Mouse (Mus musculus) adrenal gland, adult 2 months (tissue): ENCODE measurements around the gene Fam189b. TPM values are rescaled to one million over a fixed set of nuclear protein-coding genes. Genes with fewer than 3 reads are reported as not detected.
"Not testable (repeated sequence)": the region's sequence is repeated elsewhere in the genome, so short reads cannot be mapped to it uniquely, and the experiment has no call there.

Source experiments
- DNase-seq: peaks from one replicate; pipeline ENCODE4 v3.0.0; 2021
- long read RNA-seq: library from polyadenylated mRNA; stranded (forward); transcript quantifications from one replicate; pipeline ENCODE4 v2.0.0, GENCODE M21; 2021
- polyA plus RNA-seq: library from polyadenylated mRNA; depleted of rRNA; stranded (reverse); fragments of >200 nt; gene quantifications from 2 replicates; pipeline ENCODE4 v1.2.3, GENCODE M21; 2012; rRNA removed
- total RNA-seq, 2 experiments: library from RNA; stranded (reverse); gene quantifications; 2 replicates each; pipeline ENCODE4 v1.2.3; 2021

Gene Fam189b
- total RNA-seq (10 to 100 TPM; 15.2 to 16.3 TPM), polyA plus RNA-seq (80.2 and 84.4 TPM in 2 replicates)
- long read RNA-seq, transcript Fam189b-201 (12 exons, 3,083 nt), result major isoform, 5 of 11 reads
- long read RNA-seq, partial matches to known transcripts, result 3 of 11 reads
- long read RNA-seq, other reads (novel, unspliced or antisense), result 3 of 11 reads

DNA sequence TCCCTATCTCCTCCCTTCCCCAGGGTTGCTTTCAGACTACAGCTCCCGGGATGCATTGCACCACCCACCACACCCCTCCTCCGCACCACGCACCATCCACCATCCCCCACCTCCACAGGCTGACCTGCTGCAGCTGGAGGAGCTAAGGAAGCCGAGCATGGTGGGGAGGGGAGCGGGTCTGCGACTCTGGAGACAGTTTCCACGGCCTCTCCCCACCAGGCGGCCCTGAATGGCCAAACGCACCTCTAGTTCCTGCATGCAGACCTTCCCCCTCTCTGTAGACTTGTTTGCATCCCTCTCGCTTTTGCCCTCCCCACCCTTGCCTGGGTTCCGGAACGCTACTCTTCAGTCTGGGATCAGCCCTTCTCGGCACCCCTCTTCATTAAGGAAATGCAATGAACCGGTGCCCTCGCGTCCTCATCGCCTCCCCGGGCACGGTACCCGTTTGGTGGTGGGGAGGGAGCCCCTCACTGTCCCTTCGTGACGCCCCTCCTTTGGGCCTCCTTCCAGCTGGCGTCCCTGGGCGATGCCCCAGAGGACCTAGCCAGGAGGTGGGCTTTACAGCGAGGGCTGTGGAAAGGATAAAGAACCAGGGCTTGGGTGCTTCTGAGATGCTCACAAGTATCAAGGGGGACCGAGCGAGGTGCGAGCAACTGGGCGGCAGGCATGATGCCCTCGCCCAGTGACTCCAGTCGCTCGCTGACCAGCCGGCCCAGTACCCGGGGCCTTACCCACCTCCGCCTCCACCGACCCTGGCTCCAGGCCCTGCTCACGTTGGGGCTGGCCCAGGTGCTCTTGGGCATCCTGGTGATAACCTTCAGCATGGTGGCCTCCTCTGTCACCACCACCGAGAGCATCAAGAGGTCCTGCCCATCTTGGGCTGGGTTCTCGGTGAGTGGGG lies at the start of gene Fam189b:
TSS of gene Fam189b (plus strand) at position 86 of the 901 bp plus-strand sequence.
- DNase-seq, result peak; percentile 93

- no peak for DNase-seq
Measured at GRCm38 (mm10) chr3:89133752-89134151, 49.2 kb upstream of the Fam189b start.

DNA sequence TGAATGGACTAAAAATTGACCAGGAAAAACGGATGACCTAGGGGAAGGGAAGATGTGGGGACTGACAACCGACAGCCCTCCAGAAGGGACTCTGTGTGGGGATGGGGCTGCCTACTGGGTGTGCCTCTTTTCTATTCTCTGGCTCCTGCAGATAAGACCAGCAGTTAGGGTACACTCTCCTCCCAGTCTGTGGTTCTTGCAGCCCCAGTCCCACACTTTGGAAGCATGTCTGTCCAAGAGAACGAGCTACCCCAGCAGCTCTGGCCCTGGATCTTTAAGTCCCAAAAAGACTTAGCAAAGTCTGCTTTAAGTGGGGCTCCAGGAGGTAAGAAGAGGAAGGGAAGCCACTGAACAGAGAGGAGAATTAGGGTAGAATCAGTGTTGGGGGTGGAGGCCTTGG lies 47.0 kb upstream of the Fam189b start, which contains the start of gene Pklr:
TSS of gene Pklr (plus strand) at position 185 of the 400 bp plus-strand sequence.
- no peak for DNase-seq

DNA sequence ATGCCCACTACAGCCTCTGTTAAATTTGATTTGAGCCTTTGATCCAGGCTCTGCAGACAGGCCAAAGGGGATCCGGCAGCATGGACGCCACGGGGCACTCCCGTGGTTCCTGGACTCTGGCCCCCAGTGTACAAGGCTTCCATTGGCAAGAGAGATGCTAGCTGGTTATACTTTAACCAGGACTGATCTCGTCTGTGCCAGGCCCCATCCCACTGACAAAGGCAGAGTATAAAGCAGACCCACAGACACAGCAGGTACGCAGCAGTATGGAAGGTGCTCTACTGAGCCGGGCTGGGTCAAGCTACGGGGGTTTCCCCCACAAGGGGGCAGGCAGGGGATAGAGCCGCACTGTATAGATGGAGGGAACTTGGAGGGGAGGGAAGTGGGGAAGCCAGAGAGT lies 46.6 kb upstream of the Fam189b start:
- no peak for DNase-seq

- DNase-seq, result no peak
Measured at GRCm38 (mm10) chr3:89144821-89145220, 38.1 kb upstream of the Fam189b start.

GRCm38 (mm10) chr3:89145566-89145965 lies 37.4 kb upstream of the Fam189b start:
- DNase-seq, result no peak

DNA sequence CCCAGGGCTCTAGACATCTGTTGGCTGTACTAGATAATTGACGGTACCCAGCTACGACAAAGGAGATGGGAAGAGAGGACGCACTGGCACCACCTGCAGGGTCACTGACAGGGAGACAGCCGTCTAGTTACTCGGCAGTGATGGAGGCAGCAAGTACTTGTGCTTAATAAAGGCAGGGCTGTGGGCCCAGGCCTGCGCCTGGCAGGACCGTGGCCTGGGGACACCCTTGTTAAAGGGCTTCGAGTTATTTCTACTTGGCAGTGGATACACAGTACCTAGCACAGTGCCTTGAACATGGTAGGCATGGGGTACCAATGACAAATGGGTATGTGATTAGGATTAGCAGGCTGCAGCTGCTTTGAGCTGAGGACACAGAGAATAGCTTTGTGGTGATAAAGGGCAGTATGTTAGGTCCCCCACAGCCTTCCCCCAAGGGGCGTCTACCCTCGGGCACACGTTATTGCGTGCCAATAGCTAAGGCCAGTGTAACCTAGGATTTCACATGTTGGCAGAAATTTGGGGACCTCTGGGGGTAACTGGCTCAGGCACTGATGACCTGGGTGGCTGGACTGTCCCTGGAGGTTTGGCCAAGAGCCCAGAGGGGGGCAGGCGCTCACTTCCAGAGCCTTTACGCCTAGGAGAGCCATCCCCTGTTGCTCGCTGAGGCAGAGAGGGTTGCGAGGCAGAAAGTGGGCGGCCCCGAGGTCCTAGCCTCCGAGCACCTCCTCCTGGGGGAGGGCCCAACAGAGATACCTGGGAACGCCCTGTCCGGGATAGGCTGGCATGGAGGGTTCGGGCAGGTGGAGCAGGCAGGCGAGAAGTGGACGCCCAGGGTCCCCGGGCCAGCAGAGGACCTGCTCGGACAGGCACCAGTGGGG lies 35.6 kb upstream of the Fam189b start:
- peak; percentile 44 for DNase-seq

DNA sequence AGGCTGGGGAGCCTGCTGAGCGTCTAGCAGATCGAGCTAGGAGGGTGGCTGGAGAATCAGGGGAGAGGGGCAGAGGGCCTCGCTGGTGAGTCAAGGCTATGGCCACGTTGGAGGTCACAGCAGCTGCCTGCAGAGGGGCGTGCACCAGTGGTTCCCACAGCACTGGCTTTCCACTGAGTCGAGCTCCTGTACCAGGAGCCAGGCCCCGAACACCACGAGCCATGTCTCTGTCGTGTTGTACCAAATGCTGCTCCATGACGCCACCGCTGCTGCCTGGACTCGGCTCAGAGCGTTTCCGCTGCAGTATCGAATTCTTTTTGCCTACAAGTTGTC lies 35.0 kb upstream of the Fam189b start:
- DNase-seq, result no peak

DNA sequence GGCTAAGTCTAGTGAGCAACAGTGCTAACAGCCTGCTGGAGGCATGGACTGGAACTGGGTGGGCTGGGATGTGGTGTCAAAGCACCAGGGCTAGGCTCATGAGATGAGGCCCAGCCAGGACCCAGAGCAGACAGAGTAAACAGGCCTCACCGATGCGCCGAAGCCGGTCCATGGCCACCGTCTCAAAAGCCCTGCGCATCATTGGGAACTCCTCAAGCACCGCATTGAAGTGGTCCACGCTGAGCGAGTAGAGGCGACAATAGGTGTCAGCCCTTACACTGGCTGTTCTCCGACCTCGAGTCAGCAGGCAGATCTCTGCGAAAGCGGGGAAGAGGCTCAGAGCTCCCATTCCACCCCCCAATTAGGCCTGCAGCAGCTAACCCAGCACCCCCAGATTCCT lies 34.4 kb upstream of the Fam189b start:
- DNase-seq, result no peak

DNA sequence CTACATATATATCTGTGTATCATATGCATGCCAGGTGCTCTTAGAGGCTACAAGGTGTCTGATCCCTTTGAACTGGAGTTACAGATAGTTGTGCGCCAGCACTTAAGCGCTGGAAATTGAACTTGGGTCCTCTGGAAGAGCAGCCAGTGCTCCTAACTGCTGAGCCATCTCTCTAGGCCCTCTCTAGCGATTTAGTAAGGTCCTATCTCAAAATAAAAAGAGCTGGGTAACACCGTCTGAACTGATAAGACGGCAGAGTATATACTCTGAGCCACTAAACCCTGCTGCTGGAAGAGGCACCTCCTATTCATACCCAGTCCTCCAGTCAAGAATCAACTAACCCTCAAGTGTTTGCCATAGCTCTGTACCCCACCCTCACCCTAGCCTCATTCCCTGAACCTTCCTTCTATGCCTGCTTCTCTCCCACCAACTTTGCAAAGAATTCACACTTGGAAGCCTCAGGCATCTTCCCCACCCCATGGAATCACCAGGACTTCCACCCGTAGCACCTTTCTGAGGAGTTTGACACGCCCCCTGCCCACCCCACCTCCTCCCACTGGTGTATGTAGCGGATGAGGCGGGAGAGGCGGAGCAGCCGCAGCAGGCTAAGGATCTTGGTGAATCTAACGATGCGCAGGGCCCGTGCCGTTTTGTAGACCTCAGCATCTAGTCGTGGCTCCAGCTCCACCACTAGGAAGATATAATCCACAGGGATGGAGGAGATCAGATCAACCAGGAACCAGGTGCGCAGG lies 30.7 kb upstream of the Fam189b start:
- no peak for DNase-seq

GRCm38 (mm10) chr3:89156951-89157350 lies 26.0 kb upstream of the Fam189b start:
- no peak for DNase-seq

GRCm38 (mm10) chr3:89158651-89159050 lies 24.3 kb upstream of the Fam189b start:
- no peak for DNase-seq

DNA sequence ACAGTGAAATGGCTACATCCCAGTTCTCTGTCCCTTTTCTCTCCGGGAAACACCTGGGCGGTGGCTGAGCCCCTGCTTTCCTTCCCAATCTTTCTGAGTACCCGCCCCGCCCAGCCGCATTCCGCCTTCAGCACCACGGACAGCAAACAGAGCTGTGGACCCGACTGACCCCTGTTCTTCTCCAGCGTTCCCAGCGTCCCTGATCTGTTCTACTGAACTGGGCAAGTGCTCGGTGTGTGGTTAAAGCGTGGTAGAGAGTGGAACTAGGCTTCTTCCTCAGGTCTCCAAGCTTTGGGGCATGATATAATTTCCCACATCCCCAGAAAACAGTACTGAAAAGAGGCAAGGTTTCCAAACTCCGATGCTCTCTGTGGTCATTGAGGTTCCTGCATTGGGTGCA lies 23.7 kb upstream of the Fam189b start:
- peak; percentile 75 for DNase-seq

- peak; percentile 76 for DNase-seq
Measured at GRCm38 (mm10) chr3:89159616-89160344, 23.2 kb upstream of the Fam189b start, which contains the start of gene Hcn3. Hcn3 (minus strand) TSS chr3:89160196.

DNA sequence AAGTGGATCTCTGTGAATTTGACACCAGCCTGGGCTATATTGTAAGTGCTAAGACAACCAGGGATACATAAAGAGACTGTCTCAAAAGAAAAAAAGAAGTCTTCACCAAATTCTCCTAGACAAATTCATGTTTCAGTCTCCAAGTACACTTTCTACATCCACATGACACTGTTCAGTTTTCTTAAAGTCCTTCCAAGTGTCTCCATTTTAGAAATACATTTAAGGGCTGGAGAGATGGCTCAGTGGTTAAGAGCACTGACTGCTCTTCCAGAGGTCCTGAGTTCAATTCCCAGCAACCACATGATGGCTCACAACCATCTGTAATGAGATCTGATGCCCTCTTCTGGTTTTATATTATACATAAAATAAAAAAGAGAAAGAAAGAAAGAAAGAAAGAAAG lies 21.7 kb upstream of the Fam189b start:
- DNase-seq, result not testable (repeated sequence)

GRCm38 (mm10) chr3:89161786-89162185 lies 21.2 kb upstream of the Fam189b start:
- DNase-seq, result no peak

- DNase-seq, result peak; percentile 46
Measured at GRCm38 (mm10) chr3:89163123-89163522, 19.8 kb upstream of the Fam189b start.

- no peak for DNase-seq
Measured at GRCm38 (mm10) chr3:89163643-89164245, 19.2 kb upstream of the Fam189b start.

GRCm38 (mm10) chr3:89164506-89165267 lies 18.3 kb upstream of the Fam189b start, which contains the start of gene Clk2:
Clk2 (plus strand) TSS chr3:89164795.
- peak; percentile 98 for DNase-seq
